Mouse (Mus musculus) embryonic fibroblast, embryonic 13.5 days (primary cell): ENCODE data around the gene Tcam1.

ENCODE experiments used
- CTCF ChIP-seq: IDR thresholded peaks from 2 replicates; pipeline ENCODE4 v1.5.1; 2011; ENCODE audit warnings: mild to moderate bottlenecking, control low read depth, low read length, moderate library complexity, borderline replicate concordance; ENCODE audit not compliant: insufficient read depth
- POLR2A ChIP-seq: IDR thresholded peaks from 2 replicates; pipeline ENCODE4 v1.6.1; 2011; ENCODE audit warnings: low read depth, mild to moderate bottlenecking, control low read depth, low read length, moderate library complexity

DNA sequence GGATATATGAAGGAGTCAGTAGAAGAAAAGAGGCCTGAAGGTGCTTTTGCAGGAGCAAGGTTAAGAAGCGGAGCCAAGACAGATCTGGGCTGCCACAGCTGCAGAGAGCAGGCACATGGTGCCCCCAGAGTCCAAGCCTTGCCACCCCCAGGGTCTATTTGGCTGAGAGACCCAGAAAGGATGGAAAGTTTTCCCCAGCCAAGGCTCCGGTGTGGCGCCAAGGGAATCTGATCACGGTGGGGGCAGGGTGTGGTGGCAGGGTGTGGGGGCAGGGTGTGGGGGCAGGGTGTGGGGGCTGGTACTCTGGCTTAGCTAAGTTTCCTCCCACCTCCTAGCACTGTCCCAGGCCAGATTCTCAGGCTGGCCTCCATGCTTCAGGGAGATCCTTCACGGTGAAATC lies 52.0 kb downstream of the Tcam1 start:
- TF ChIP-seq CTCF = no peak
- TF ChIP-seq POLR2A = no peak
